Mouse (Mus musculus) layer of hippocampus, adult 2 months (tissue): ENCODE measurements around the gene Tbxa2r. TPM values are rescaled to one million over a fixed set of nuclear protein-coding genes. Genes with fewer than 3 reads are reported as not detected.

Source experiments
- DNase-seq, 2 experiments: peaks; one replicate each; pipeline ENCODE4 v3.0.0; 2022; ENCODE audit warnings: low spot score in 2 of 2
- H3K27ac ChIP-seq: fragments of 200-600 bp; 2 replicates; pipeline ENCODE4 v1.8.1; 2022
- H3K4me3 ChIP-seq: fragments of 200-600 bp; 2 replicates; pipeline ENCODE4 v1.8.1; 2022; ENCODE audit warnings: mild to moderate bottlenecking
- CTCF ChIP-seq: fragments of 200-600 bp; conservative IDR thresholded peaks from 2 replicates; pipeline ENCODE4 v1.8.1; 2022; ENCODE audit warnings: antibody characterized with exemption, mild to moderate bottlenecking, moderate library complexity
- total RNA-seq, 2 experiments: library from RNA; stranded (reverse); gene quantifications; 2 replicates each; pipeline ENCODE4 v1.2.3; 2021

Tbxa2r gene
- total RNA-seq, 2 experiments from 2014 or later, result 1.3 to 1.4 TPM

DNA sequence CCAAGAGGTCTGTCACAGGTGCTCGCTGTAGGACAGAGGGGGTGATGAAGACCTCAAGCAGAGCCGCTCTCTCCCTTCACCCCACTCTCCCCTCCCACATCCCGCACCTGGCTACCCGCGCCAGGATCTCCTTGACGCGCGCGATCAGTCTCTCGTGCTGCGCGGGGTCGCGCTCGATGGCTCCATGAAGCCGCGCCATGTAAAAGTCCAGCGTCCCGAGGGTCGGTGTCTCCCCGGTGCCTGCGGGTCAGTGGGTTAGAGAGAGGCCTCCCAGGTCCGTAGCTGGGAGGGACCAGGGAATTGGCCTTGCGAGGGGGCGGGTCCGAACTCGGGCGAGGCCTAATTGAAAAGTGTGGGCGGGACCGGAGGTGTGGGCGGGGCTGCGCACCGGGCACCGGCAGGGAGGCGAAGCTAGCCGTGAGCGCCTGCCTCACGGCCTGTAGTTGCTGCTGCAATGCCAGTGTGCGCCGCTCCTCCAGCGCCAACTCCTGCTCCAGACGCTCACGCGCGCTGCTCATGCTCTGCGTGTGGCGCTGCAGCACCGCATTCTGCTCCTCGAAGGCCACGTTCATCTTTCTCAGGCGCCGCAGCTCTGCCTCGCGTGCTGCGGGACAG, 18.0 kb downstream of the Tbxa2r start:
- DNase-seq, result peak in 1 of 2 experiments; percentile 47

DNA sequence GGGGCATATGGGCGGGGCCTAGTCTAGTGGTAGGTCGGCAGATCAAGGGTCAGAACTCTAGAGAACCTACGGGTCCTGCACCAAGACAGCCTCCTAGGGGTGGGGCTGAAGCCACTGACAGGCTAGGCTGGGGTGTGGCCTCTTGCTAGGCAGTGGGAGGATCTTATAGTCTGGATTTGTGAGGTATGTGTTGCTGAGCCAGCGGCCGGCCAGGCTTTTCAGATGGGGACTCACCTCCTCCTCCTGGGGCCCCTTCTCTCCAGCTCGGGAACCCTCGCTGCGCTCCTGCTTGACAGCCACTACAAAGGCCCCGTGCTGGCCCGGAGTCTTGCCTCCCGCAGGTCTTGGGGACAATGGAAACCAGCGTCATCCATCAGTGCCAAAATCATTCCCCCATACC, 20.6 kb downstream of the Tbxa2r start:
- no peak for TF ChIP-seq CTCF
- H3K27ac ChIP-seq, result no peak overlapping the region
- no peak for DNase-seq
- H3K4me3 ChIP-seq, result peak overlapping the region; percentile 84; the same call in 1 of the 2 replicates

More for the DNA sequence above, 18.0 kb downstream of the Tbxa2r start:
- TF ChIP-seq CTCF, result peak; percentile 60
- H3K4me3 ChIP-seq, result no peak overlapping the region
- no peak overlapping the region for H3K27ac ChIP-seq

DNA sequence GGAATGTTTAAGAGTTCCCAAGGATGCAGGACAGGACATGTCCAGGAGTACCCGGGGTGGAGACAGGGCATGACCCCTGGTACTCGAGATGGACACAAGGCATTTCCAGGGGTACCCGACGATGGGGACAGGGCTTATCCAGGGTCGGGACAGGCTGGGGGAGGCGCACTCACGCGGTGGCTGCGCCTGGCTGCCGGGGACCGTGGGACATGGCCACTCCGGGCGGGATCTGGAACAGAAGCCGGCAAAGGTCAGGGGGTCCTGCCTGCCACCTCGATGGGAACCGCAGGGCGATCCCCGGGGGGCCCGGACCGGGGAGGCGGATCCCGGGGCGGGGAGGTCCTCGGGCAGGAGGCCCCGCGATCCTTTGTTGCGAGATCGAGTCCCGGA, 21.4 kb downstream of the Tbxa2r start:
- TF ChIP-seq CTCF, result no peak
- peak overlapping the region; percentile 84 for H3K4me3 ChIP-seq
- peak overlapping the region; percentile 76 for H3K27ac ChIP-seq
- DNase-seq, result no peak

DNA sequence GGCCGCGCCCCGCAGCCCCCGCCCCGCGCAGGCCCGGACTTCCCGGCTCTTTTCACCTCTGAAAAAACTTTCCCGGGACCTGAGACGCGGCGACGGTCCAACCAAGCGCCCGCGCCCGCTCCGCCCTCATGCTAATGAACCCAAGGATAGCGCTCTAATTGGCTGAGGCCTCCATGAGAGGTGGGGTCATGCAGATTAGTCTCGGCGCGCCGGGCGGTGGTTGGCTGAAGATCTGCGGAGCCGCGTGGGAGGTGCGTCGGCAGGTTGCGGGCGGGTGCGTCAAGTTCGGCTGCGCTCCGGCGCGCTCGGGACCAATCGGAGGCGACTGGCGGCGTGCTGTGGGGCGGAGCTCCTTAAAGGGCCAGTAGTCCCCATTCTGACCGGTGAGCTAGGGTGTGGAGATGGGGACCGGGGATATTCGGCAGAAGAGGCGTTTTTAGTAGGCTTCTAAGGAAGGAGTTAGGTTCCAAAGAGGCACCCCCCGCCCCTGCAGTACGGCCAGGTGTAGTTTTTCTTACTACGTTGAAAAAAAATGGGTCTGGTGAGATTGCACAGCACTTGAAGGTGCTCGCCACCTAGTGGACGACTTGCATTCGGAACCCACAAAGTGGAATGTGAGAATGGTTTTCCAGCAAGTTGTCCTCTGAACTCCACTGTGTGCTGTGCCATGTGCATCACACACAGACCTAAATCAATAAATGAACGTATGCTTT, 22.0 kb downstream of the Tbxa2r start, which contains the start of gene Hmg20b:
Gene Hmg20b (minus strand): TSS at position 130 of the 713 bp plus-strand sequence.
- peak within 1 kb of the TSS; percentile 84 for H3K4me3 ChIP-seq
- peak within 1 kb of the TSS; percentile 92 for H3K27ac ChIP-seq

DNA sequence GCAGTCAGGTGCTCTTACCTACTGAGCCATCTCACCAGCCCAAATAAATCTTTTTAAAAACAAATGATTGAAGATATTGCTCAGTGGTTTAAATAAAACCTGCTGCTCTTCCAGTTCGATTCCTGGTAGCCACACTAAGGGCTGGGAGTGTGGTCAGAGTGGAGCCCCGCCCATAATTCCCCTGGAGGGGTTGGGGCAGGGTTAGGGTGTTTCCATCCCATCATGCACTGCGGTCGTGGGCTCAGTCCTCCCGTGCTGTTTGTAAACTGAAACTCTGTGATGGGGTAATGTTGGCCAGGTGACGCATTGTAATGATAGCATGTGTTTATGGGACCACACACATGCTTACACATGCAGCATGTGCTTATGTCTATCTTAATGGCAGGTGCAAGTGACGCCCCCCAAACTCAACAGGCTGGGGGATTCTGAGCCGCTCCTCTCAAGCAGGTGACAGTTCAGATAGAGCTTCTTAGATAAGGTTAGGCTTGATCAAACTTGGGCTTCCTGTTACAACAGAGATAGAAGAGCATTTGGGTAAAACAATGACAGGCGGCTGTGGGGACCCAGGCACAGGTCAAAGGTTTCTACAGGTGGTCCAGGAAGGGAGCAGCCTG, 23.3 kb downstream of the Tbxa2r start:
- Histone ChIP-seq H3K4me3 (no peak overlapping the region), H3K27ac (no peak overlapping the region)
- no peak for TF ChIP-seq CTCF
- DNase-seq, result no peak

More for the DNA sequence above, 22.0 kb downstream of the Tbxa2r start, which contains the start of gene Hmg20b:
- peak; percentile 99 to 100 for DNase-seq
- peak; percentile 93 for TF ChIP-seq CTCF

DNA sequence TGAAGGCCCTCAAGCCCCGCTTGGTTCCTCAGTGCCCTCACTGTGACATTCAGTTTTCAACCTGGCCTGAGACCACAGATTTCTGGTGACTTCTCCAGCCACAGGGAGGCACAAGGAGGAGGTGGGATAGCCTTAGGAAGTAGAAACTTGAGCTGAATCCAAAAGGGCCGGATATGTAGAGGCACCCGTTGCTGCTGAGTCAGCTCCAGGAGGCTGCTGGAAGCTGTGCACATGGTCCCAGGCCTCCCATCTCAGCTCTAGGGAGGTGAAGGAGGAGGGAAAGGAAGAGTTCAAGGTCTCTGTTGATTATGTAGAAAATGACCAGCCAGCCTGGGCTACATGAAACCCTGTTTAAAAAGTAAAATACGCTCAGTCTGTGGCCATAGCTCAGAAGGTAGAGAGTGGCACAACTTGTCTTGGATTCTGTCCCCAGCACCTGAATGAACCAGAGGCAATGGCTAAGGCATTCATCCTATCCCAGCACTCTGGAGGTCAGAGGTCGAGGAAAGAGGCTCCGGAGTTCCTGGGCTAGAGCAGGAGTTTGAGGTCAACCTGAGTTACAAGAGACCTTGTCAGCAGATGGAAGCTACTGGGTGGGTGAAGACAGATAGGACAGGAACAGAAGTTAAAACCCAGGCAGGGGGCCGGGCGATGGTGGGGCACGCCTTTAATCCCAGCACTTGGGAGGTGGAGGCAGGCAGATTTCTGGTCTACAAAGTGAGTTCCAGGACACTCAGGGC, 26.4 kb downstream of the Tbxa2r start:
- Histone ChIP-seq H3K4me3 (no peak overlapping the region), H3K27ac (no peak overlapping the region)
- DNase-seq, result no peak
- TF ChIP-seq CTCF, result no peak

DNA sequence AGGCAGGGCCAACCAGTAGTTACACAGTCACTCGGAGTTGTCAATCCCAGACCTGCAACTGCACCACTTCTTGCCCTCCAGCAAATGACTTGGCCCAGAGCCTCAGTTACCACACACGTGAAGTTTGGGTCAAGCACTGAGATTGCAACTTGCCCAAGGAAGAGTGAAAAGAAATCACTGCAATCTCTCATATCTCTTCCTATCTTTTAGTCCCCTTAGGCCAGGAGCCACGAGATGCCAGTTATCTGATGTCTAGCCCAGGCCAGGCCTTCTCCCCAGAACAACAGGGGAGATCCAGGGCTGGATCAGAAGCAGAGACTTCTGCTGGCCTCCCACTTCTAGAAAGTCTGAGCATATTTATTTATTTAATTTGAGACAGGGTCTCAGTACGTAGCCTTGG, 27.0 kb downstream of the Tbxa2r start:
- Histone ChIP-seq H3K27ac (no peak overlapping the region), H3K4me3 (no peak overlapping the region)
- no peak for TF ChIP-seq CTCF
- no peak for DNase-seq

DNA sequence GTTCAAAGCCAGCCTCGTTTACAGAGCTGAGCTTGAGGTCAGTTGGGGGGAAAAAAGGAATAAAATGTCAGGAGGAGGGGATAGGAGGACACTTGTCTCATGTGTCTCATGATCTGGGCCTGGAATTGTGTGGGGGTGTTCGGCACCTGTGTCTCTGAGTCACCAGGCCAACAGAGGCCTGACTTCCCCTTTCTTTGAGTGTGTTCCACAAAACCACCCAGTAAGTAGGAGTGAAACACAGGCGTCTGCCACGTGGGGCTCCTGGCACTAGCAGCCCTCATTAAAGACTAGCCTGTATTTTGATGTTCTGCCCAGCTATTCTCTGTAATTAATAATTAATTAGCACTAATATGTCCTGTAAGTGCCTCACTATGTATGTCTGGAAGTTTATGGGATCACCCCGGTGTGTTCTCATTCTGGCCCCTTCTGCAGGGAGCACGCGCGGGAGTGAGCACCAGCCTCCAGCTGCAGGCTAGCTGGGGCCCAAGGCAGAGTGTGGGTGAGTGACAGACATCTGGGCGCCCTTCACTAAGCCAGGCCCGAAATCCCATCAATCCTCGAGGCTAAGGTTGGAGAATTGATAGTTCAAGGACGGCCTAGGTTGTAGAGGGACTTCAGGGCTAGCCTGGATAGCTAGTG, 27.9 kb downstream of the Tbxa2r start:
- Histone ChIP-seq H3K4me3 (peak overlapping the region; percentile 83), H3K27ac (peak overlapping the region; percentile 55; the same call in 1 of the 2 replicates)
- TF ChIP-seq CTCF, result no peak
- no peak for DNase-seq

DNA sequence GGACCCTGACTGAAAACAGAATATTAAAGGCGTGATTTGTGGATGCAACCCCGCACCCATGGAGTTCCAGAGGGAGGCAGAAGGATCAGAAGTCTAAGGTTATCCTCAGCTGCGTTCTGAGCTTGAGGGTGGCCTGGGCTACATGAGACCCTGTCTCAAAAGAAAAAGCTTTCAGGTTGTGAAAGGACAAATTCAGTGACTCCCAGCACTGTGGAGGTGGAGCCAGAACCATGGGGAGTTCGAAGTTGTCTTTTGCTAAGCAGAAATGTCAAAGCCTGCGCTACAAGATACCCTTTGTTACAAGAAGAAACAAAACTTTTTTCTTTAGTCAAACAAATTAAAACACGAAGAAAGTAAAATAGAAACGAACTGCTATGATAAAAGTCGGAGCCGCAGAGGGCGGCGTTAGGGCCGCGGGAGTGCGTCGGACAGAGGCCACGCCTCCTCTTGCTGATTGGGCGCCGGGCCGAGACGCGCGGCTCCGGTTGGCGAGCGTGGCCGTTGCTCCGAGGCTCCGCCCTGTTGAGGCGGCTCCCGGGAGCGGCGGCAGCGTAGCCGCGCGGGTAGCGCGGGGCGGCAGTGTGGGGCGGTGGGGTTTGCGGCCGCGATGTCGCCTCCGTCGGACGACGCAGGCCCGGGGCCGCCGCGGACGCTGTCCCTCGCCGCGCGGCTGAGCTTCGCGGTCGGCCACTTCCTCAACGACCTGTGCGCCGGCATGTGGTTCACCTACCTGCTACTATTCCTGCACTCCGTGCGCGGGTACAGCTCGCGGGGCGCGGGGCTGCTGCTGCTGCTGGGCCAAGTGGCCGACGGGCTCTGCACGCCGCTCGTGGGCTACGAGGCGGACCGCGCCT, 28.7 kb downstream of the Tbxa2r start, which contains the start of gene Mfsd12:
Gene Mfsd12 (plus strand): TSS at position 501 of the 854 bp plus-strand sequence.
- no peak for TF ChIP-seq CTCF
- DNase-seq, result peak; percentile 92 to 93
- peak within 1 kb of the TSS; percentile 87 for H3K27ac ChIP-seq
- H3K4me3 ChIP-seq, result peak within 1 kb of the TSS; percentile 83

DNA sequence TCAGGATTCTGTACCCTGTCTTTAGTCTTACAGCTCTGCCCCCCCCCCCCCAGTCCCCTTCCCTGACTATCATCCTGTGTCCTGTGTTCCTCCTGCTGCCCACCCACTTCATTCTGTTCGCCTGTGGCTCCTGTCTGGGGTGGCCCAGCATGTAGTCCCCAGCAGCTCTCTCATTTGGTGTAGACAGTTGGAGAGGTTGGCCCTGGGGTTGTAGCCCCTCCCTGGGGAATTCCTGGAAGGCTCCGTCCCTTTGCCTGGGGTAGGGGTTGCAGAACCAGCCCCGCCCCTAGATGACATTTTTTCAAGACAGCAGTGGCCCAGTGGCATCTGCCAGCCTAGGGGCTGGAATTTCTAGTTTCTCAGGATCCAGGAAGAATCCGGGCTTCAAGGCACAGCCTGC, 29.7 kb downstream of the Tbxa2r start:
- no peak for DNase-seq
- H3K4me3 ChIP-seq, result peak overlapping the region; percentile 83
- TF ChIP-seq CTCF, result no peak
- H3K27ac ChIP-seq, result peak overlapping the region; percentile 87

DNA sequence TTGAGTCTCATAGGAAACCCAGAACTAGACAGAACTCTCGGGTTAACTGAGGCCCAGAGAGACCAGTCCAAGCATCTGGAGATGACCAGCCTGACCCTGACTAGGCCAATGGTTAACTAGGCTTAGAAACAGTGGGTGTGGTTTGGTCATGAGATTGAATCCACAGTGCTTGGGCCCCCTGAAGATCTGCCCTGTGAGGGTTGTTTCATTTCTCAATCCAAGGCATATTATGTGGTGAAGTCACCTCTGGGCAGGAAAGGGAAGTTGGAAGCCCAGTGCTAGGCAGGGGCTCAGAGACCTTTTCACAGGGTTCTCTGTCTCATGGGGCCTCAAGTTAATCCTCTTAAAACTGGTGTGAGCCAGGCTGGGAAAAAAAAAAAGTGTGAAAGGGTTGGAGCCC, 30.3 kb downstream of the Tbxa2r start:
- H3K27ac ChIP-seq, result peak overlapping the region; percentile 67; the same call in 1 of the 2 replicates
- no peak for DNase-seq
- peak overlapping the region; percentile 83 for H3K4me3 ChIP-seq
- TF ChIP-seq CTCF, result no peak

DNA sequence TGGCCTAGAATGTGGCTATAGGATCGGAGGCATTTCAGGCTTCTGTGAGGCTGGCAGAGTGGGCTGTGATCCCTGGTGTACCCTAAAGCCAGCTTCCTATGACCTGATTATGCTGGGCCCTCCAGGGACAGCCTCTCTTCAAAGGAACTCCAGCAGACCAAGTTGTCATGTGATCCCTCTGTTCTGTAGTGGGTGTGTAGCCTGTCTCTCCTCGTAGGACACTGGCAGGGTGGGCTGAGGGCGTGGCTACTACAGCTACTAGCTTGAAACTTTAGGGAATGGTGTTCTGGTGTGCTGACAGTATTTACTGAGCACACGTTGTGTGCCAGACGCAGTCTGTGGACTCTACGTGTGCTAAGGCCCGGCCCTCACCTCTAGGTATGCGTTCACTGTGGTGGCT, 32.2 kb downstream of the Tbxa2r start:
- no peak for TF ChIP-seq CTCF
- H3K4me3 ChIP-seq, result no peak overlapping the region
- peak overlapping the region; percentile 67 for H3K27ac ChIP-seq
- no peak for DNase-seq
